Mouse (Mus musculus) common myeloid progenitor, adult 5-6 weeks (primary cell): ENCODE data around the gene Pcmt1. TPM values are rescaled to one million over a fixed set of nuclear protein-coding genes. Genes with fewer than 3 reads are reported as not detected.

Experiments
- ATAC-seq: replicated peaks from 2 replicates; pipeline ENCODE4 v1.8.0; 2016; ENCODE audit warnings: low read depth, mild to moderate bottlenecking, moderate TSS enrichment, inconsistent platforms; ENCODE audit not compliant: poor library complexity, severe bottlenecking
- total RNA-seq: library from RNA; stranded (forward); fragments of 200-1000, 187-1606 nt; gene quantifications from 2 replicates; pipeline ENCODE4 v1.2.3, GENCODE M21; 2017

Gene Pcmt1
- 72.8 and 75.1 TPM in 2 replicates for total RNA-seq

- ATAC-seq, result peak; percentile 64
These were observed at the start of gene Pcmt1, which contains the start of gene Lats1 for GRCm38 (mm10) chr10:7680731-7681301. Gene Pcmt1, minus strand, starts transcription at chr10:7681136. Gene Lats1, plus strand, starts transcription at chr10:7681214.

- ATAC-seq, result no peak
These were observed 46.1 kb upstream of the Pcmt1 start for GRCm38 (mm10) chr10:7727011-7727410.

GRCm38 (mm10) chr10:7726501-7726812 is 45.5 kb upstream of the Pcmt1 start:
- ATAC-seq, result no peak

GRCm38 (mm10) chr10:7725751-7726500 is 45.0 kb upstream of the Pcmt1 start, which contains the start of gene Katna1:
Gene Katna1, plus strand, starts transcription at chr10:7726000.
- ATAC-seq, result peak; percentile 93

GRCm38 (mm10) chr10:7715056-7715455 is 34.1 kb upstream of the Pcmt1 start:
- no peak for ATAC-seq

GRCm38 (mm10) chr10:7712506-7712905 is 31.6 kb upstream of the Pcmt1 start:
- no peak for ATAC-seq

GRCm38 (mm10) chr10:7710121-7710520 is 29.2 kb upstream of the Pcmt1 start:
- ATAC-seq, result no peak

GRCm38 (mm10) chr10:7702586-7702985 is 21.6 kb upstream of the Pcmt1 start:
- ATAC-seq, result no peak

- 0 out of 2 replicates have a peak, but pooled peaks have one; percentile 54 for ATAC-seq
These were observed 19.2 kb upstream of the Pcmt1 start for GRCm38 (mm10) chr10:7700120-7700519.

- ATAC-seq, result peak; percentile 83
These were observed 14.3 kb upstream of the Pcmt1 start for GRCm38 (mm10) chr10:7695286-7695685.

- no peak for ATAC-seq
These were observed 6.0 kb upstream of the Pcmt1 start for GRCm38 (mm10) chr10:7686902-7687301.

- no peak for ATAC-seq
These were observed 1.3 kb upstream of the Pcmt1 start for GRCm38 (mm10) chr10:7682249-7682648.

GRCm38 (mm10) chr10:7681343-7682025 is 548 bp upstream of the Pcmt1 start:
- peak; percentile 77 for ATAC-seq

GRCm38 (mm10) chr10:7673673-7674072 is 7.3 kb downstream of the Pcmt1 start:
- peak; percentile 99 for ATAC-seq

GRCm38 (mm10) chr10:7667342-7667802 is 13.6 kb downstream of the Pcmt1 start, which contains the start of gene Nup43:
Gene Nup43, plus strand, starts transcription at chr10:7667503.
- peak; percentile 75 for ATAC-seq

GRCm38 (mm10) chr10:7664889-7665288 is 16.0 kb downstream of the Pcmt1 start:
- ATAC-seq, result no peak

GRCm38 (mm10) chr10:7664027-7664526 is 16.9 kb downstream of the Pcmt1 start:
- no peak for ATAC-seq

- peak; percentile 59 for ATAC-seq
These were observed 17.5 kb downstream of the Pcmt1 start for GRCm38 (mm10) chr10:7663159-7664026.

- ATAC-seq, result peak; percentile 62
These were observed 18.3 kb downstream of the Pcmt1 start for GRCm38 (mm10) chr10:7662471-7663141.
